Mouse (Mus musculus) ES-Bruce4 (cell line): ENCODE measurements at regions not wholly inside any gene's neighbourhood (a gene's known extent, or its start where the extent isn't known, plus 50 kb on each side); places are given as distances from the start of the nearest gene placed in this dataset.

Experiments
- CTCF ChIP-seq: IDR thresholded peaks from one replicate; pipeline ENCODE4 v1.8.1; 2011; ENCODE audit warnings: low read depth, low read length
- EP300 ChIP-seq: IDR thresholded peaks from 2 replicates; pipeline ENCODE4 v1.6.1; 2011; ENCODE audit warnings: low read depth, low read length; ENCODE audit not compliant: insufficient read depth
- POLR2A ChIP-seq: IDR thresholded peaks from one replicate; pipeline ENCODE4 v1.8.1; 2011; ENCODE audit warnings: low read length; ENCODE audit not compliant: insufficient read depth

DNA sequence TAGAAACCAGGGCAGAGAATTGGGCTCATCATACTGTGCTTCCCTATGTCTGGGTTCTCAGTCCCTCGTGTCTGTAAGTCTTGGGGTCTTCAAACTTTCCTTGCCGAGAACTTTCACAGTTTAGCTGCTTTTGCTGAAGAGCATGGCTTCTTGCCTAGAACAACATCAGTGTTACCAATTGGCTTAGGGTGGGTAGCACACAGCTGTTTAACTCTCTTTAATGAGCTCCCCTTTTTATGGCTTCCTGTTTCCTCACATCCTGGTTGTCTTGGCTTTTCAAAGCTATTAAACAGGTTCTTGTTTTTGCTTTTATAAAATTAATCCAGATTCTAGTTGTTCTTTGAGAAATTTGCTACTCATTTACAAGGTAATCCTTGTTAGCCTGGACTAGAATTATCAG, 725.3 kb upstream of the Gje1 start:
- TF ChIP-seq POLR2A (no peak), CTCF (no peak), EP300 (no peak)
